Mouse (Mus musculus): ENCODE results near the gene Wasf3. TPM values are rescaled to one million over a fixed set of nuclear protein-coding genes. Genes with fewer than 3 reads are reported as not detected.
"Not testable (repeated sequence)": the region's sequence is repeated elsewhere in the genome, so short reads cannot be mapped to it uniquely, and the experiment has no call there.

Gene Wasf3
- polyA plus RNA-seq, 1 experiment from 2014 or later = 22.2 TPM

- H3K4me3 ChIP-seq (replicated peaks) = no peak overlapping the region
- H3K9me3 ChIP-seq (replicated peaks) = no peaks in the 10 kb centered on the region
- no peak overlapping the region for H3K4me2 ChIP-seq
- no peak overlapping the region for H3K27ac ChIP-seq (replicated peaks)
- 84% methylated on average over 8 of the region's 8 CpGs for WGBS
- no peak overlapping the region for H3K9ac ChIP-seq (replicated peaks)
- H3K36me3 ChIP-seq = no peaks in the 10 kb centered on the region
- H3K27me3 ChIP-seq (replicated peaks) = no peaks in the 10 kb centered on the region
- H3K4me1 ChIP-seq = no peaks in the 10 kb centered on the region; the same call in 1 of the 2 replicates
- ATAC-seq (ENCODE audit: low FRiP score) = no peak
These were observed 14.0 kb upstream of the Wasf3 start for GRCm38 (mm10) chr5:146370794-146371193.

- 83% methylated on average over 11 of the region's 11 CpGs for WGBS
- ATAC-seq (ENCODE audit: low FRiP score) = no peak
- H3K36me3 ChIP-seq = no peaks in the 10 kb centered on the region
These were observed 11.5 kb upstream of the Wasf3 start for GRCm38 (mm10) chr5:146373238-146373637.

GRCm38 (mm10) chr5:146376601-146377000, 8.2 kb upstream of the Wasf3 start:
- WGBS = 84% methylated on average over 4 of the region's 4 CpGs

More at GRCm38 (mm10) chr5:146373238-146373637, 11.5 kb upstream of the Wasf3 start:
- H3K4me2 ChIP-seq = no peak overlapping the region
- H3K9me3 ChIP-seq (replicated peaks) = no peaks in the 10 kb centered on the region
- no peaks in the 10 kb centered on the region; the same call in 1 of the 2 replicates for H3K4me1 ChIP-seq
- H3K27ac ChIP-seq (replicated peaks) = no peak overlapping the region
- H3K4me3 ChIP-seq (replicated peaks) = no peak overlapping the region
- no peaks in the 10 kb centered on the region for H3K27me3 ChIP-seq (replicated peaks)
- H3K9ac ChIP-seq (replicated peaks) = no peak overlapping the region

GRCm38 (mm10) chr5:146380041-146380440, 4.7 kb upstream of the Wasf3 start:
- WGBS = 85% methylated on average over 8 of the region's 8 CpGs
- Histone ChIP-seq H3K4me1 (0 out of 2 replicates have a peak, but pooled peaks cover 4% of the 10 kb centered on the region), H3K9me3 (replicated peaks) (no peaks in the 10 kb centered on the region), H3K27ac (replicated peaks) (no peak overlapping the region), H3K4me3 (replicated peaks) (no peak overlapping the region), H3K27me3 (replicated peaks) (no peaks in the 10 kb centered on the region), H3K9ac (replicated peaks) (no peak overlapping the region), H3K4me2 (no peak overlapping the region), H3K36me3 (no peaks in the 10 kb centered on the region)
- no peak for ATAC-seq (ENCODE audit: low FRiP score)

More at GRCm38 (mm10) chr5:146376601-146377000, 8.2 kb upstream of the Wasf3 start:
- H3K36me3 ChIP-seq = no peaks in the 10 kb centered on the region
- no peaks in the 10 kb centered on the region for H3K27me3 ChIP-seq (replicated peaks)
- no peaks in the 10 kb centered on the region for H3K4me1 ChIP-seq
- no peak overlapping the region for H3K9ac ChIP-seq (replicated peaks)
- H3K4me3 ChIP-seq (replicated peaks) = no peak overlapping the region
- ATAC-seq (ENCODE audit: low FRiP score) = no peak
- no peak overlapping the region for H3K4me2 ChIP-seq
- H3K9me3 ChIP-seq (replicated peaks) = no peaks in the 10 kb centered on the region
- no peak overlapping the region for H3K27ac ChIP-seq (replicated peaks)

GRCm38 (mm10) chr5:146382268-146382667, 2.5 kb upstream of the Wasf3 start:
- no peak for ATAC-seq (ENCODE audit: low FRiP score)
- Histone ChIP-seq H3K9me3 (replicated peaks) (no peaks in the 10 kb centered on the region), H3K4me2 (no peak overlapping the region), H3K9ac (replicated peaks) (no peak overlapping the region), H3K27me3 (replicated peaks) (no peaks in the 10 kb centered on the region), H3K4me1 (peaks cover 11% of the 10 kb centered on the region), H3K4me3 (replicated peaks) (no peak overlapping the region), H3K27ac (replicated peaks) (no peak overlapping the region), H3K36me3 (no peaks in the 10 kb centered on the region)
- 86% methylated on average over 3 of the region's 3 CpGs for WGBS

GRCm38 (mm10) chr5:146383401-146383800, 1.4 kb upstream of the Wasf3 start:
- Histone ChIP-seq H3K9me3 (replicated peaks) (no peaks in the 10 kb centered on the region), H3K9ac (replicated peaks) (no peak overlapping the region), H3K4me1 (peaks cover 11% of the 10 kb centered on the region), H3K4me2 (no peak overlapping the region), H3K27me3 (replicated peaks) (no peaks in the 10 kb centered on the region), H3K4me3 (replicated peaks) (no peak overlapping the region), H3K27ac (replicated peaks) (no peak overlapping the region), H3K36me3 (no peaks in the 10 kb centered on the region)
- 71% methylated on average over 6 of the region's 6 CpGs for WGBS
- ATAC-seq (ENCODE audit: low FRiP score) = no peak

- H3K4me2 ChIP-seq = peak overlapping the region; percentile 70
- no peak for ATAC-seq (ENCODE audit: low FRiP score)
- H3K36me3 ChIP-seq = no peaks in the 10 kb centered on the region
- H3K4me1 ChIP-seq = peaks cover 11% of the 10 kb centered on the region
- WGBS = 5% methylated on average over 13 of the region's 13 CpGs
- H3K9ac ChIP-seq (replicated peaks) = peak overlapping the region; percentile 78
- no peaks in the 10 kb centered on the region for H3K27me3 ChIP-seq (replicated peaks)
- 0 out of 2 replicates have a peak overlapping the region, but pooled peaks have one; percentile 0 for H3K27ac ChIP-seq (replicated peaks)
- H3K9me3 ChIP-seq (replicated peaks) = no peaks in the 10 kb centered on the region
- H3K4me3 ChIP-seq (replicated peaks) = peak overlapping the region; percentile 81
These were observed 1.2 kb downstream of the Wasf3 start for GRCm38 (mm10) chr5:146385989-146386388.

- 94% methylated on average over 4 of the region's 4 CpGs for WGBS
These were observed 2.1 kb downstream of the Wasf3 start for GRCm38 (mm10) chr5:146386906-146387305.

GRCm38 (mm10) chr5:146394563-146394962, 9.8 kb downstream of the Wasf3 start:
- peak; percentile 35; the same call in 1 of the 2 replicates for ATAC-seq (ENCODE audit: low FRiP score)

More at GRCm38 (mm10) chr5:146386906-146387305, 2.1 kb downstream of the Wasf3 start:
- Histone ChIP-seq H3K36me3 (no peaks in the 10 kb centered on the region), H3K27me3 (replicated peaks) (no peaks in the 10 kb centered on the region), H3K4me2 (no peak overlapping the region), H3K4me3 (replicated peaks) (no peak overlapping the region), H3K9me3 (replicated peaks) (no peaks in the 10 kb centered on the region), H3K4me1 (peaks cover 11% of the 10 kb centered on the region), H3K27ac (replicated peaks) (no peak overlapping the region), H3K9ac (replicated peaks) (no peak overlapping the region)
- no peak for ATAC-seq (ENCODE audit: low FRiP score)

GRCm38 (mm10) chr5:146397253-146397652, 12.5 kb downstream of the Wasf3 start:
- H3K9ac ChIP-seq (replicated peaks) = no peak overlapping the region
- H3K27ac ChIP-seq (replicated peaks) = no peak overlapping the region
- no peak overlapping the region for H3K4me2 ChIP-seq
- H3K9me3 ChIP-seq (replicated peaks) = no peaks in the 10 kb centered on the region
- 0 out of 2 replicates have a peak, but pooled peaks cover 4% of the 10 kb centered on the region for H3K4me1 ChIP-seq
- 95% methylated on average over 5 of the region's 5 CpGs for WGBS
- H3K36me3 ChIP-seq = no peaks in the 10 kb centered on the region
- H3K4me3 ChIP-seq (replicated peaks) = no peak overlapping the region
- H3K27me3 ChIP-seq (replicated peaks) = no peaks in the 10 kb centered on the region
- no peak for ATAC-seq (ENCODE audit: low FRiP score)

More at GRCm38 (mm10) chr5:146394563-146394962, 9.8 kb downstream of the Wasf3 start:
- Histone ChIP-seq H3K36me3 (no peaks in the 10 kb centered on the region), H3K9ac (replicated peaks) (no peak overlapping the region), H3K4me3 (replicated peaks) (no peak overlapping the region), H3K9me3 (replicated peaks) (no peaks in the 10 kb centered on the region), H3K4me2 (no peak overlapping the region), H3K27ac (replicated peaks) (peak overlapping the region; percentile 54; the same call in 1 of the 2 replicates), H3K27me3 (replicated peaks) (no peaks in the 10 kb centered on the region), H3K4me1 (0 out of 2 replicates have a peak, but pooled peaks cover 4% of the 10 kb centered on the region)
- WGBS = 78% methylated on average over 7 of the region's 7 CpGs

GRCm38 (mm10) chr5:146398386-146399115, 13.8 kb downstream of the Wasf3 start:
- Histone ChIP-seq H3K4me2 (no peak overlapping the region), H3K36me3 (no peaks in the 10 kb centered on the region), H3K4me1 (no peaks in the 10 kb centered on the region), H3K9ac (replicated peaks) (no peak overlapping the region), H3K27me3 (replicated peaks) (no peaks in the 10 kb centered on the region), H3K4me3 (replicated peaks) (no peak overlapping the region), H3K9me3 (replicated peaks) (no peaks in the 10 kb centered on the region), H3K27ac (replicated peaks) (no peak overlapping the region)
- WGBS = 95% methylated on average over 7 of the region's 7 CpGs
- ATAC-seq (ENCODE audit: low FRiP score) = no peak

- not testable (repeated sequence) for H3K4me1 ChIP-seq; H3K9me3 ChIP-seq (replicated peaks); H3K27ac ChIP-seq (replicated peaks); ATAC-seq (ENCODE audit: low FRiP score); H3K9ac ChIP-seq (replicated peaks); H3K36me3 ChIP-seq; H3K4me2 ChIP-seq; H3K27me3 ChIP-seq (replicated peaks); H3K4me3 ChIP-seq (replicated peaks)
- 93% methylated on average over 6 of the region's 6 CpGs for WGBS
These were observed 16.2 kb downstream of the Wasf3 start for GRCm38 (mm10) chr5:146401012-146401411.

Measured in neural tube, embryonic 15.5 days (tissue).